Mouse (Mus musculus): ENCODE results near the gene Dnal4.

- no peak for TF ChIP-seq CTCF (IDR thresholded peaks at IDR 0.05; ENCODE audit: low read depth)
- no peak for TF ChIP-seq EP300 (IDR thresholded peaks at IDR 0.05; ENCODE audit: low read depth)
These were observed 60.9 kb downstream of the Dnal4 start for GRCm38 (mm10) chr15:79716710-79717109.
